Mouse (Mus musculus) liver, postnatal 0 days (tissue): ENCODE data around the gene Tmem207.

ENCODE experiments used
- CTCF ChIP-seq: sonication (generic); IDR thresholded peaks from 2 replicates; pipeline ENCODE4 v1.5.1; 2016; ENCODE audit warnings: antibody characterized with exemption, low read depth
- EP300 ChIP-seq: IDR thresholded peaks from 2 replicates; pipeline ENCODE4 v1.6.1; 2016; ENCODE audit warnings: antibody characterized with exemption, low read depth, mild to moderate bottlenecking

DNA sequence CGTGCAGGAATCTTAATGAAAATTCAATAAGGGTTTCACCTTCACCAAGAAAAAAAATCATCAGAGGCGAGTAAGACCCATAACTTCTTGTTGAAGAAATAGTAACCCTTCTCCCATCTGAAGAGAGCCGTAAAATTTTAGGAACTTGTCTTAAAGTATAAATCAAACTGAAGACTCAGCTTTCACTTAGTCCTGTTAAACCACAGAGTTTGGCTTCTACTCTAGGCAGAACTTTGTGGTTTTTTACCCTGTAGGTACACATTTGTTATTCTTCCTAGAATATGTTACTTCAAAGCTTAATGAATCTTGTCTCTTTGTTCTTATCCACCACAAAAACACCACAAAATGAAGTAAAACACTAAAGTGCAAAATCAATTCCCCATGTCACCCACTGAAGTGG, 25.7 kb upstream of the Tmem207 start:
- TF ChIP-seq EP300 = no peak
- TF ChIP-seq CTCF = no peak
